Mouse (Mus musculus): Measurements from ENCODE around the gene Nans.

Nans gene

DNA sequence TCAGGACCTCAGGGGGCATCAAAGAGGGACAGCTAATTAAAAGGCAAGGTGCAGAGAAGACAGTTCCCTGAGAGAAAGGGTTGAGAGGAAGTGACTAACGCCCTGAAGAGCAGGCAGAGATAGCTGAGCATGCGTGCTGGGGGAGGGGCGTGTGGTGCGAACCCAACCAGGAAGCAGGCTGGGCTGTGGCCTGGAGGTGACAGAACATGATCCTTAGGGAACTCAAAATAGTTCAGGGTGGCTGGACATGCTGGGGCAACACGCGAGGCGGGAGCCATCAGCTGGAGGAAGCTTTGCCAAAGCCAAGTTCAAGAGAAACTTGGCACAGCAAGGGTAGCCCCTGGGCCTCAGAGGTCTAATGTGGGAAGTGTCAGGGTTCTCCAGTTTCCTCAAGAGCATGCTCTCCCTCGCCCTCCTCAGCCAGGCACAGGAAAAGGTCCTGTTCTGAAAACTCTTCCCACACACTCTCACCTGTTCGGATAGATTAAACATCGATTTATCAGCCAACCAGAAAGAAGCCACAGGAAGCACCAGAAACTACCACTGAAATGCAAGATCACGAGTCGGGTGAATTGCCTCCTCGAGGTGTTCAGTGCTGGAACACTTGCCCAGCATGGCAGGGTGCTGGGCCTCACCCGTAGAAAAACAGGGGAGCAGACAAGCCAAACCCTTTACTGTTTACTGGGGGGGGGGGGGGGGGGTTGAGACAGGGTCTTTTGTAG is 3.2 kb upstream of the Nans start:
- peak; percentile 80 to 90 for DNase-seq

DNA sequence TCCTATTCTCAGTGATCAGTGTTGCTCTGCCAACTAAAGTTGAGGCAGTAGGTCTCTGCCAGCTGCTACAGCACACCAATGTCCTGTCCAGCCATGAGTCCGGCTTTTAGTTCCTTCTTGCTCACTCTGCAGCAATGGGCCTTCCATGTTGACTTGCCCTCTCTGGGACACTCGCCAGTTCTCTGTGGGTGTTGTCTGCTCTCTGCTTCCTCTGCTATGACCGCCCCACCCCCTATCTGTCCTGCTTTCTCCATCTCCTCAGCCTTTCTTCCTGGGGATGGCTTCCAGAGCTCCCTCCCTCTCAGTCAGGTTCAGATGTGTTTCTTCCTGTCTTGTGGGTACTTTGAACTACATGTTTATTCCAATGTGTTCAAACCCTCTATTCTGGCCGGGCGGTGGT is 1.7 kb upstream of the Nans start:
- no peak for DNase-seq

DNA sequence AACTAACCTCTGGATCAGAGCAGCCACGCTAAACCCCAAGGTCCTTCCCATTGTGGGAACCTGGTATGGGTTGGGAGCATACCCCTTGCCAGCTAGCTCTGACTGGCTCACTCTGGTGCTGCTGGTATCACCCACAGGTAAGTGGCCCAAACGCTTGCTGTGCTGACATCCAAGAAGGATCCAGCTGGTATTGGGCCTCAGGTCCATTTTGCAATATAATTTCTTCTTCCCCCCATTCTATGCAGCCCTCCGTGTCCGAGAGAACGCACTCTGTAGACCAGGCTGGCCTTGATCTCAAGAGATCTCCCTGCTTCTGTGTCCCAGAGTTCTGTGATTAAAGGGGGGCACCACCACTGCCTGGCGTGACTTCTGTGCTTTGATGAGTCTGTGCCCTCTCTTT is 4.0 kb downstream of the Nans start:
- no peak for DNase-seq

DNA sequence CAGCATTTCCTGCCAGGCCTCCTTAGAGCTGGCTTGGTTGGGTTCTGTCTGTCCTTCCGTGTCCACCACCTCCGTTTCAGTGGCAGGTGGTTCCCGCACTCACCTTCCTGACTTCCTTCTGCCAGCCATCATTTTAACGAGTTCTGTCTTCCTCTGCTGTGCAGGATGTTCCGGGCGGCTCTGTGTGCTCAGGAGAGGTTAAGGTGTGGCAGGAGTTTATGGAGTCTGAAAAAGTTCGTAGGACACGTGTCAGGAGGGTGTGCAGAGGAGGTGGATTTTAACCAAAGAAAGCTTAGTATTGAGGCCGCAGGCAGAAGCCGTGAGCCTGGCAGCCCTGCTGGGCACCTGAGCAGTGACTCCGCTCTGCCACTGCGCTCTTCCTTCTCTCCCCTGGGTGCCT is 6.5 kb downstream of the Nans start:
- DNase-seq = no peak

DNA sequence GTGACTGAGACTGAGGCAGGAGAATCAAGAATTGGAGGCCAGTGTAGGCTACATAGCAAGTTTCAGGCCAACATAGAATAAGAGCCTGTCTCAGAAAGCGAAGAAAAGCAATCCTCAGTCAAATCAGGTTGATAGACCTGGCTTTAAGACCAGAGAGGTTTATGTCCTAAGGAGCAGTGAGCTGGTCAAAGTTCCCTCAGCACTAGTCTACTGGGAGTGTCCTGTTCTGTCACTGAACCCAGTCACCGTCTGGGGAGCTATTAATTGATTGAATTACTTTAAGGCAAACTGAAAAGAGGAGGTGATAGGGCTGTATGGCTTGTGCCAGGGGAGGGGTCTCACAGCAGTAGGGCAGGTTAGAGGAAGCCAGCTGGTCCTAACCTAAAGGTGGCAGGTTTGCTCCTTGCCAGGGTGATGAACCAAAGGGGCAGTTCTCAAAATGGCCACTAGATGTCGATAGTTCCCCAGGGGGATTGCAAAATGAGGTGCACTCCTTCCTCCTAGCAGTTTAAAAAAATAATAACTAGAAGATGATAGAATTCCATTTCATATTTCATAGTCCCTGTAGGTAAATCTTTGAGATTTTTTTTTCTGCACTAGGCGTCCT is 8.3 kb downstream of the Nans start:
- peak; percentile 53 to 84 for DNase-seq

DNA sequence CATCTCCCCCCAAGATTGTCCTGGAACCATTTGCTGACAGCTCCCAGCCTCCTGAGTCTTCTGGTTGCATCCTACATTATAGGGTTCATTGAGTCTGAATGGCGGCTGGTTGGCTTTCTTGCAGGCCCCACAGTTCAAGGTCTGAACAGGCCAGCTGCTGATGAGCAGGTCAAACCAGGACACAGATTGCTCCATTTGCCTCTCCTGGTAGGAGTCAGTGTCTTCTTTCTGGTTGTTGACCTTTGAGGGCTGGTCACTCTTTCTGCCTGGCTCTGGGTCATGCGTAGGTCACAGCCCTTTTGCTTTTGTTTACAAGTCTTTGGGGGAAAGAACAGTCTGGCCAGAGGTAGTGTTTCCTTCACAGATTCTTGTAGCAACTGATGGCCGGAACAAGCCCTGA is 9.5 kb downstream of the Nans start:
- DNase-seq = no peak

DNA sequence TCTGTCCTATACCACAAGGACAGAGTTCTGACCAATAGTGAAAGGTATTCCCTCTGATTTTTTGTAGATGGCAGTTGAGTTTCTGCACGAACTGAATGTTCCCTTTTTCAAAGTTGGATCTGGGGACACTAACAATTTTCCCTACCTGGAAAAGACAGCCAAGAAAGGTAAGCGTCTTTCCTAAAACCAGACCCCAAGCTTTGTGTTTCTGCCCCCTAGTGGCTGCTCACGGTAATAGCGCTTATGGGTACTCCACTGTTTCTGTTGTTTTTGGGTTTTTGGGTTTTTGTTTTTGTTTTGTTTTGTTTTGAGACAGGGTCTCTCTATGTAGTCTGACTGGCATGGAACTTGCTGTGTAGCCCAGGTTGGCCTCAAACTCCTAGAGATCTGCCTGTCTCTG is 9.9 kb downstream of the Nans start:
- DNase-seq = peak in 1 of 2 experiments; percentile 50

DNA sequence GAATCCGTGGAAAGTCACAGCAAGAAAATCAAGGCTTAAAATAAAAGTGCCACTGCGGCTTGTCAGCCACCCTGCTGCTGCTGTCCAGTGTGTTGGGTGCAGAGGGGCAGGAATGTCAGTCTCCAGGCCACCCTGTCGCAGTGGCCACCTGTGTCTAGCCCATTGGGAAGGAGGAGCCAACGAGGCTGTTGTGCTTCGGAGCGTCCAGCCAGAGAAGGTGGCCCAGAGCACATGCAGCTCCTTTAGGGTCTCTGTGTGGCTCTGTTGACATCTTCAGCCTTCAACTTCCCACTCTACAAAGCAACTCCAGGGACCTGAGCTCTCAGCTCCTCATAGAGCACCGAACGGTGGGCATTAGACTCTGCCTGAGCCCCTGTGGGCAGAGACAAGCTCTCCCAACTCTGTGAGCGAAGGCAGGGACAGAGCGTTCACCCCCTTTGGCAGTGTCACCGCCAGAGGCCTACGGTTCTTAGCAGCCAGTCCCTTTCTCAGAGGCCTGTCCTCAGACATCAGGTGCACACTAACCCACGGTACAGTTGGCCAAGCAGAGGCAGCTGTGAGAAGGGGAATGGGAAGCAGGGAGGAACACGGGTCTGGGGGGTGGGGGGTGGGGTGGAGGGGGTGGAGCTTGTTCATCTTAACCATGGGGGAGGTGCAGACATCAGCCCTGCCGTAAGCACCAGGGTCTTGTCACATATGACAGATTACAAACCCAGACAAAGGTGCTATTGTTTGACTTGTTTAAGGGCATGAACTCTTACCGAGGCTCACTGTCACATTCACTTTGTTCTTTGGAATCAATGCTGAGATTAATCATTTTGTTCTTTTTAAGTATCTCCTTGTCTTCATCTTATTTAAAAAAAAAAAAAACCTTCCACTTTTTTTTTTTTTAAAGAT is 13.8 kb downstream of the Nans start:
- no peak for DNase-seq

DNA sequence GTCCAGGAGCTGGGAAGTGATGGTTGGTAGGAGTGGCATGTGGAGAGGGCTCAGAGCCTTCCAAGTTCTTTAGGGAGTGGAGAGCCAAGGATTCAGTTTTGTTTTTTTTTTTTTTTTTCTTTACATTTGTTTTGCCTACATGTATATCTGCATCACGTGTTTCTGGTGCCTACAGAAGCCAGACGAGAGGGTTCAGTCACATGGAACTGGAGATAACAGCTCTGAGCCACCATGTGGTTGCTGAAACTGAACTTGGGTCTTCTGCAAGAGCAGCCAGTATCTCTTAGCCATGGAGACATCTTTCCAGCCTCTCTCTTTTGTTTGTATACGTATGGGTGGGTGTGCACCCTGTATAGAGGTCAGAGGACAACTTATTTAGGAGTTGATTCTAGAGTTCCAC is 14.8 kb downstream of the Nans start:
- DNase-seq = no peak

DNA sequence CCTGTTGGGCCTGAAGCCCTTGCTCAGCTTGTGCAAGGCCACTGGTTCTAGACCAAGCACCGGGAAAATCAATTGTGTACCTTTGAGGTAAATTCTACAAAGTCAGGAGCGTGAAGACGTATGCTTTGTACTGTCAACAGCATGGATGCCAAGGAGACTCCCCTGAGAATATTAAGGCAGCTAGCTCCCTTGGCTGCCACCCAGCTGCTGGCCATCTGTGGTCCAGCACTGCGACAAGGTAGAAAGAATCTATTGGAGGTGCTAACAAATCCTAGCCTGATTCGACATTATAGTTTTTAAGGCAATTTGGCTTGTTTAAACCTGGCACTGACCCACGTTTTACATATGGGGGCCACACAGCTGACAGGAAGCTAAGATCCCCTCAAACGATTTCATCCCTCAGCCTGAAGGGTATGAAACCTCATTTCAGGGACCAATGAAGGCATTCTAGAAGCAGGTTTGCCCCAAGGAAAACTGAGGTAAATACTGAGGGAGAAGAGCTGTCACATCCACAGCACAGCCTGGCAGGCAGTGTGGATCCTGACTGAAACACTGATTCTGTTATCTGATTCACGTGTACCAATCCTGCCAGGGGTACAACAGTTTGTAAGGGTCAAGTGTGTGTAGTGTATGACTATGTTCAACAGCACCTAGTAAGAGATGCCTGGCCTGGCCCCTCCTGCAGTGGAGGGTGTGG is 16.5 kb downstream of the Nans start:
- no peak for DNase-seq

DNA sequence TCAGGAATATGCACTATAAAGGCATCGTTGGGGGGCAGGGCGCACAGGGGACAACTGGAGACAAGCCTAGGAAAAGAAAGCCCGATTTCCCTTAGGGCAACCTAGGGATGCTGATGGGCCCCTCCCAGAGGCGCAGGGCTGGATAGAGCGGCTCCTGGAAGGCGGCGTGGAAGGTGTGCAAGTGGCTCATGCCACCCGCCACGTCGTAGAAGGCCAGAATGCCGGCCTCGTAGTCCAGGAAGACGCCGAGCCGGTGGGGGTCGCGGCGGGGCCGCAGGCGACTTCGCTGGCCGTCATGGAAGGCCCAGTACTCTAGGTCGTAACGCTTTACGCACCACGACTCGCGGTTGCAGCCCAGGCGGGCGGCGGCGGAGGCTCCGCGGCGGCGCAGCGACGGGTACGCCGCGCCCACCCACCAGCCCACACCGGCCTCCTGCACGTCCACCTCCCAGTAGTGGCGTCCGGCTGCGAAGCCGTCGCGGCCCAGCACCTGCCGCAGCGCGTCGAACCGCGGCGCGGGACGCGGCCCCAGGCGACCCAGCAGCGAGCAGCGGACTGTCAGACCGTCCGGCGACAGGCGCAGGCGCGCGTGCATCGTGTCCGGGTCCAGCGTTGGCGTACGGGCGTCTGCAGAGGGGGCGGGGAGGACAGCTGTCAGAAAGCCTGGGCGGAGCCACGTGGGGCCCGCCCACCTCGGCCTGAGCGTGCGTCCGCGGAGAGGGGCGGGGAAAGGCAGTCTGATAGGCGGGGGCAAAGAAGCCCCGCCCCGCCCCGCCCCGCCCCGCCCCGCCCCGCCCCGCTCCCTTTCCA is 18.0 kb downstream of the Nans start:
- DNase-seq = peak; percentile 89 to 91

DNA sequence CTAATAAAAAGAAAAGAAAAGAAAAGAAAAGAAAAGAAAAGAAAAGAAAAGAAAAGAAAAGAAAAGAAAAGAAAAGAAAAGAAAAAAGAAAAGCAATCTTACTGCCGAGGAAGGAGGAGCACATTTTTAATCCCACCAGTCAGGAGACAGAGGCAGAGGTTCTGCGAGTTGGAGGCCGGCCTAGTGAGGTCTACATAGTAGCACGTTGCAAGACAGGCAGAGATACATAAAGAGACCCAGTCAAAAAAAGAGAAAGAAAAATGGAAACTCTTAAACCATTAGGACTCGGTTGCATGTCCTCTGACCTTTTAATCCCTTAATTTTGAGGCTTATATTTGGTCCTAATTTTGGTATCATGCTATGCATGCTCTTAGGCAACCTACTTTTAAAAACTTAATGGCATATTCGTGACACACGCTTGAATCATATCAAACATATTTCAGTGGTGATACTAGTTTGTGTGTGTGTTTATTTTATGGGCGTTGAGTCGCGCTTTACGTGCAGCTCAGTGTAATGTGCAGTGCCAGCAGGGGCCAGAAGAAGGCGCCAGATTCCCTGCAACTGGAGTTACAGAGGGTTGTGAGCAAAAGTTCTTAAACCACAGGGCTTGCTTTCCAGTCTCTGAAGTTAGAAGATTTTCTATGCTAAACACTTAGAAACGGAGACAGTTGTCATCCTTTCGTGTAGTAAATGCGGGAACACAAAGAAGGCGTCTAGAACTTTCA is 18.9 kb downstream of the Nans start:
- DNase-seq = peak; percentile 63 to 83

DNA sequence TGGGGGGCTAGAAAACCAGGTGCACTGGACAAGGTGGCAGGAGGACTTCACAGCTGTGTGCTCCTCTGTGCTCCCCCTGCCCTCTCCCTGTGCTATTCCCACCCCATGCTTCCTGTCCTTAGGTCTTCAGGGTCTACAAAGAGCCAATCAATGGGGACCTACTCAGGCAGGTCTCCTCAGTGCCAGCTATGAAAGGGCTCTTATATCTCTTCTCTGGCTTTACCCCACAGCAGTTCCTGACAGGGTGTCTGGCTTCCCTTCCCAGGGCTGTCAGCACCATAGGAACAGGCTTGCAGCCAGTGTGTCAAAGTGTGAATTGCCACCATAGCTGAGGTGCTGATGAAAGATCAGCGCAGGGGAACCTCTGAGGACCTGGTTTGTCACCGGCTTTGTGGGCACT is 31.4 kb downstream of the Nans start:
- no peak for DNase-seq

DNA sequence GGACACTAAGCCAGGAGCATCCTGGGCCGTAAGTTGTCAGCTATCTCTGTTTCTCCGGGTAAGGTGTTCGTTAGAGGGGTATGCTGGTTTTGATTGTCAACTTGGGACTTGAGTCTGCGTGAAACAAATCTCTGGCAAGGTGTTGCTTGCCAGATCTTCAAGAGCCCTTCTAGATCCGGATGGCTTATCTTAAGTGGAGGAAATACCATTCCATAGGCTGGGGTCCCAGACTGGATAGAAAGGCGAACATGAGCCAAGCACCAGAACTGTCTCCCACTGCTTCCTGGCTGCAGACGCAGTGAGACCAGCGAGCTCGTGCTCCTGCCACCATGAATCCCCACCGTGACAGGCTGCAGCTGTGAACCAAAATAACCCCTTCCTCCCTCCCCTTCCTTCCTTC is 32.4 kb downstream of the Nans start:
- no peak for DNase-seq

DNA sequence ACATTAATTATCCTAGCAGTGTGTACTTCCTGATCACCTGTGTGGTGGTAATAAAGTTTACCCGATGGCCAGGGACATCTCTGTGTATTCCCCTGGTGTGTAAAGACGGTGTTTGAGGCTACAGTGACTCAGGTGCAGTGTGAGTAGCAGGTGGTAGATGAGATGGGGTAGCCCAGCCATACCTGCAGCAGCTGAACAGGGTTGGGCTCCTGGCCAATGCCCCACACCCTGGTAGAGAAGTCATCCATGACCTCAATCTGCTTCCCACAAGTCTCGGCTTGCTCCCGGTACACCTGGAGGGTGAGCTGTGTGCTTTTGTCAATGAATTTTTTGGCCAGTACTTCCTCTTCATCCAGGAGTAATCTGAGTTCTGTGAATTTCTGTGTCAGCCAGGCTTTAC is 34.3 kb downstream of the Nans start:
- DNase-seq = no peak

DNA sequence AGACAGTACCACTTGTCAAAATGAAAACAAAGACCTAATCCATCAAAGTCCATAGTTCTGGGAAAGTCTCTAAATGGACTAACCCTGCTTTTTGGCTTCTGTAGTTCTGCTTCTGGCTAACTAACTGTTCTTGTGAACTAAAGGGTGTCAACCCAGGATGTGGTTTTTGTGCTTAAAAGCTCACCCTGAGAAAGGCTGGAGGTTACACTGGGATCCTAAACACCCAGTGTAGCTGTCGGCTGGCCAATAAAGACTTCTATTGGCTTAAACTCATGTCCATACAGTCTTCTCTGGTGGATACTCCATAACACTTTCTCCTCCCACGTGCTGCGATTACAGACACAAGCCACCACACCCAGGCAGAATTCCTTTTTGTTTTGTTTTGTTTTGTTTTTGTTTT is 37.2 kb downstream of the Nans start:
- DNase-seq = no peak

DNA sequence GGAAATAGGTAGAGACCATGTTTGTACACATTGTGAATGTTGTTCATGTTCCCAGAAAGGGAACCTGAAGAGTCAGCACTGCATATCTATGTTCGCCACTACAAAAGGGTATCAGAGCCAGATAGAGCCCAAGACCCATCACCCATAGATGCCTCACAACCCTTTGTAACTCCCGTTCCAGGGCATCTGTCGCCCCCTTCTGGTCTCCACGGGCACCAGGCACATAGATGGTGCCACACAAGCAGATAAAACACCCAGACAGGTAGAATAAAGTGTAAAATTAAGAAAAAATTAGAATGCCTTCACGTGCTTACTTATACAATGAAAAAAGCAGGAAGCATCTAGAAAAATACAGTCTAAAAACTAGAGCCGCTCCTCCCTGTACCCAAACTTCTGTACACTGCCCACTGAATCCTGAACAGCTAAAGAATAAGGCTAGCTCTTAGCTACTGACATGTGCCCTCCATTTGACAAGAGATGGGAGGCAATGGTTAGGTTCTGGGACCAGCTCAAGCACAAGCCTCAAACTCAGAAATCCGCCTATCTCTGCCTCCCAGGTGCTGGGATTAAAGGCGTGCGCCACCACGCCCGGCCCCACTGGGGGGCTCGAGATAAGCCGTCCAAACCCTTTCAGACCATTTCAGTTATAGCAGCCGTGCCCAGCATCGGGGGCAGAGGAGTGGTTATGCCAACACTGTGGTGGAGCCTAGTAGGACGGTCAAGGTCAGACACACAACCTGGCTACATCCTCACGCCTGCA is 37.9 kb downstream of the Nans start:
- no peak for DNase-seq

DNA sequence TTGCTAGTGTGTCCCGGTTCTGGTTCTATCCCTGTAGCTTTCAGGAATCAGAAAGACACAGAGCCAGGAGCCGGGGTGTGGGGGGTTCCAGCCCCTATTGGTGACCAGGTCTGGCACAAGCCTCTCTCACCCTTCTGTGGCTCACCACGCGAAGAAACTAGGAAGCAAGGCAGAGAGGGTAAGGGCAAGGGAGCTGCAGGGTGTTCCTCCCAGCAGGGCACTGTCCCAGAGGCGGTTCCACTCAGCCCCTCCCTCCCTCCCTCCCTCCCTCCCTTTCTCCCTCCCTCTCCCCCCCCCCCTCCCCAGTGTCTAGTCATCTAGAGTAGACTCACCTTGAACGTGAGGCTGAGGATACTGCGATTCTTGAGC is 38.5 kb downstream of the Nans start:
- no peak for DNase-seq

DNA sequence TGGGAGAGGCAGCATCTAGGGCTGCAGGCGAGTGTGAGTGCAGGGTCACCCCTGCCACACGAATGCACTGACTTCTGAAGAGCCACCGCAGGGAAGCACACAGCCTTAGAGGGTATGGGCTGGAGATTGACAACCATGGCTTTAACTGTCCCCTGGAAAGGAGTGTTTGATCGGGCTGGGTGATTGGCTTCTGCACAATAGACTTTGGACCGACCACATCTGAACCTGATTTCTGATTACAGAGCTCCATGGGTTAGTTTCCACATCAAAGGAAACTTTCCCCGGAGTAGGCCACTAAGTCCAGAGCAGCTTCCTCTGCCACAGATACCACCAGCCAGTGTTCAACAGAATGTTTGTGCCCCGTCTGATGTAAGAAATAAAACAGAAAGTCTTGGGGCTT is 40.7 kb downstream of the Nans start:
- DNase-seq = no peak

DNA sequence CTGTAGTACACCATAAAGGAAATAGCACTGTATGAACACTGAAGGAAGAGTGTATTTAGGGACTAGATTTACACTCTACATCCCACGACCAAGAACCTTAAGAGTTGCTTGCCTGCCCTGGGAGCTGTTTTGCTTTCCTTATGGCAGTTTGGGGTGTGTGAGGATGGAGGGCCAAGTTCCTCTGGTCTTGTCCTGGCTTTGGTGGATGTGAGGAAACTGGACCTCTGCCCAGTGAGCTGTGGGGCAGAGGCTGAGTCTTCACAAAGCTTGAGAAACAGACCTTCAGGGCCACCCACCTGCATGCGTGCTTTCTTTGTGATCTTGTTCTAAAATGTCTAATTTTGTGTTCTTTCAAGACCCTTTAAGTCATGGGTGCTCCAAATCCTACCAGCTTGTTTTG is 43.5 kb downstream of the Nans start:
- no peak for DNase-seq

DNA sequence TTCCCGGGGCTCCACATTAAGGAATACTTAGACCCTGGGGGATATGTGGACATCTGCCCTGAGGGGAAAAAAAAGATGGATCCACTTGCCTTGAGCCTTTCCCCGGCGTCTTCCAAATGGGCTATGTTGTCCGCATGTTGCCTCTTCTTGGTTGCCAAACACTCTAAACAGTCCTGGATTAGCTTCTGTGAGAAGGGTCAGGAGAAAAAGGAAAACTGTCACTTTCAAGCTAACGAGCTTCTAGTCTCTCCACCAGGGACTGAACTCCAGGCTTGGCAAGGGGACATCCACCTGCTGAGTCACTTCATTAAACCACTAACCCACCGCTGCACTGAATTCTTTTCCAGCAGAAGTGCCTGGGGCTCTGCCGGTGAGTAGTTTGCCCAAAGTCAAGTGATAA is 43.9 kb downstream of the Nans start:
- DNase-seq = no peak
